Comparison of ENCODE assay signal across 12 mouse cellular contexts in the genomic region with DNA sequence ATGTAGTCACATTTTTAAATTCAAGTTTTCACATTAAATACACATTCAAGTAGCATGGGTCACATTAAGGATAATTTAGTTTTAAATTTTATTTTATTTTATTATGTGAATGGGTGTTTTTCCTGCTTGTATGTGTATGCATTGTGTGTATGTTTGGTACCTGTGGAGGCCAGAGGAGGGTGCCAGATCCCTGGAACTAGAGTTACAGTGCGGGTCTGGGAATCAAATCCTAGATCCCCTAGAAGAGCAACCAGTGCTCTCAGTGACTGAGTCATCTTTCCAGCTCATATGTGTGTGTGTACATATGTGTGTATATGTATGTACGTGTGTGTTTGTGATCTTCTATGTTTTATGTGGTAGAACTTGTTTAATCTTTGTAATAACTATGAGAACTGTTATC.
DNase-seq lines count a peak whose midpoint lies in the region; ATAC-seq and TF ChIP-seq lines count a peak whose summit lies in the region.
"Had no signal": no experiment of that assay in that cellular context is flagged by ENCODE, and none has a peak within 500 bp of the region (broad histone marks: within the 10 kb centered on the region; RNA-seq: fewer than 3 reads in every experiment).

No protein-coding gene starts in this region.

- no peaks in the 10 kb centered on the region for H3K4me1 ChIP-seq in forebrain, embryonic 16.5 days (replicated peaks; ENCODE audit: control insufficient read depth, insufficient read depth, low read length)
- H3K4me1 ChIP-seq in forebrain, embryonic 13.5 days, result 0 out of 2 replicates have a peak, but pooled peaks cover under 1% of the 10 kb centered on the region
- peaks cover 16% of the 10 kb centered on the region for H3K4me1 ChIP-seq in liver, postnatal 0 days (ENCODE audit: insufficient read depth)

- no peaks in the 10 kb centered on the region for H3K9me3 ChIP-seq in forebrain, embryonic 16.5 days (ENCODE audit: control insufficient read depth, low read length)
- H3K9me3 ChIP-seq in forebrain, embryonic 13.5 days (replicated peaks), result no peaks in the 10 kb centered on the region
- no peaks in the 10 kb centered on the region for H3K9me3 ChIP-seq in liver, postnatal 0 days (ENCODE audit: low read length)
- H3K9me3 ChIP-seq: hindbrain, embryonic 12.5 days; kidney, embryonic 15.5 days; liver, embryonic 15.5 days had no signal

- no peak for DNase-seq in liver, postnatal 0 days
- DNase-seq in liver, result no peak
- peak; percentile 12 for DNase-seq in ES-CJ7 (ENCODE audit: low read depth, low spot score)
- DNase-seq in embryo, embryonic 9.5 days (ENCODE audit: extremely low spot score), result peak; percentile 19
- DNase-seq in layer of hippocampus, adult 2 months (ENCODE audit: low spot score in 2 of 2), result no peak
- no peak for DNase-seq in thymus, postnatal 4 days

- H3K27me3 ChIP-seq in forebrain, embryonic 16.5 days (replicated peaks; ENCODE audit: control insufficient read depth, insufficient read depth, low read length), result no peaks in the 10 kb centered on the region
- H3K27me3 ChIP-seq in forebrain, embryonic 13.5 days, result no peaks in the 10 kb centered on the region
- no peaks in the 10 kb centered on the region for H3K27me3 ChIP-seq in liver, postnatal 0 days (ENCODE audit: insufficient read depth, low read length)
- H3K27me3 ChIP-seq: hindbrain, embryonic 12.5 days; kidney, embryonic 15.5 days; liver, embryonic 15.5 days had no signal

- WGBS in forebrain, embryonic 16.5 days, result 97% methylated on average over 2 of the region's 2 CpGs
- 93% methylated on average over 2 of the region's 2 CpGs for WGBS in forebrain, embryonic 13.5 days
- WGBS in liver, postnatal 0 days (ENCODE audit: insufficient replicate concordance), result 91% methylated on average over 2 of the region's 2 CpGs

- no peak overlapping the region for H3K4me3 ChIP-seq in forebrain, embryonic 16.5 days (replicated peaks; ENCODE audit: low read length)
- H3K4me3 ChIP-seq in forebrain, embryonic 13.5 days, result no peak overlapping the region
- no peak overlapping the region for H3K4me3 ChIP-seq in liver, postnatal 0 days (ENCODE audit: low read depth, low read length)
- no peak overlapping the region for H3K4me3 ChIP-seq in layer of hippocampus, adult 2 months
- H3K4me3 ChIP-seq: hindbrain, embryonic 12.5 days; kidney, embryonic 15.5 days; liver, embryonic 15.5 days had no signal

- no peak overlapping the region for H3K9ac ChIP-seq in forebrain, embryonic 16.5 days (replicated peaks; ENCODE audit: low read depth, low read length)
- H3K9ac ChIP-seq in forebrain, embryonic 13.5 days, result no peak overlapping the region
- H3K9ac ChIP-seq in liver, postnatal 0 days (replicated peaks), result no peak overlapping the region
- H3K9ac ChIP-seq: hindbrain, embryonic 12.5 days; kidney, embryonic 15.5 days; liver, embryonic 15.5 days had no signal

- peak; percentile 46 for TF ChIP-seq CTCF in liver, postnatal 0 days (IDR thresholded peaks at IDR 0.05; ENCODE audit: low read depth)
- no peak for TF ChIP-seq CTCF in layer of hippocampus, adult 2 months (conservative IDR thresholded peaks at IDR 0.05)

- H3K4me2 ChIP-seq in forebrain, embryonic 16.5 days (ENCODE audit: low read length), result no peak overlapping the region
- H3K4me2 ChIP-seq in forebrain, embryonic 13.5 days, result no peak overlapping the region
- no peak overlapping the region for H3K4me2 ChIP-seq in liver, postnatal 0 days (ENCODE audit: low read depth, low read length)
- H3K4me2 ChIP-seq: heart, embryonic 11.5 days; hindbrain, embryonic 12.5 days; kidney, embryonic 15.5 days; liver, embryonic 15.5 days had no signal

- 0 out of 2 replicates have a peak, but pooled peaks have one; percentile 41 for ATAC-seq in forebrain, embryonic 16.5 days
- no peak for ATAC-seq in forebrain, embryonic 13.5 days
- ATAC-seq in liver, postnatal 0 days, result no peak

- H3K36me3 ChIP-seq in forebrain, embryonic 16.5 days (ENCODE audit: control insufficient read depth, insufficient read depth), result no peaks in the 10 kb centered on the region
- H3K36me3 ChIP-seq in forebrain, embryonic 13.5 days (ENCODE audit: poor library complexity, severe bottlenecking), result no peaks in the 10 kb centered on the region
- H3K36me3 ChIP-seq in liver, postnatal 0 days (replicated peaks; ENCODE audit: insufficient read depth, low read length), result no peaks in the 10 kb centered on the region
- H3K36me3 ChIP-seq: hindbrain, embryonic 12.5 days; kidney, embryonic 15.5 days; liver, embryonic 15.5 days had no signal

- no peak for TF ChIP-seq EP300 in liver, postnatal 0 days (IDR thresholded peaks at IDR 0.05; ENCODE audit: low read depth)

- no peak overlapping the region for H3K27ac ChIP-seq in forebrain, embryonic 16.5 days (ENCODE audit: low read length)
- no peak overlapping the region for H3K27ac ChIP-seq in forebrain, embryonic 13.5 days
- no peak overlapping the region for H3K27ac ChIP-seq in liver, postnatal 0 days (ENCODE audit: low read depth)
- H3K27ac ChIP-seq in layer of hippocampus, adult 2 months, result no peak overlapping the region
- H3K27ac ChIP-seq: hindbrain, embryonic 12.5 days; kidney, embryonic 15.5 days; liver, embryonic 15.5 days had no signal

Comparison
In these comparisons a context has a peak if more than half of its experiments do, and no peak if none do; other contexts are left out.
1. DNase-seq: peak in ES-CJ7 (single experiment) and embryo, embryonic 9.5 days (single experiment); none in liver, postnatal 0 days (single experiment), liver (single experiment), layer of hippocampus, adult 2 months (0 of 2) and thymus, postnatal 4 days (single experiment).